Mouse (Mus musculus) stomach, postnatal 0 days (tissue): ENCODE measurements at regions not wholly inside any gene's neighbourhood (a gene's known extent, or its start where the extent isn't known, plus 50 kb on each side); places are given as distances from the start of the nearest gene placed in this dataset.

Experiments
- CTCF ChIP-seq: IDR thresholded peaks from 2 replicates; pipeline ENCODE4 v1.5.1; 2016; ENCODE audit warnings: antibody characterized with exemption, low read depth, mild to moderate bottlenecking, moderate library complexity
- EP300 ChIP-seq: optimal IDR thresholded peaks from 2 replicates; pipeline ENCODE3; 2016; ENCODE audit warnings: antibody characterized with exemption

DNA sequence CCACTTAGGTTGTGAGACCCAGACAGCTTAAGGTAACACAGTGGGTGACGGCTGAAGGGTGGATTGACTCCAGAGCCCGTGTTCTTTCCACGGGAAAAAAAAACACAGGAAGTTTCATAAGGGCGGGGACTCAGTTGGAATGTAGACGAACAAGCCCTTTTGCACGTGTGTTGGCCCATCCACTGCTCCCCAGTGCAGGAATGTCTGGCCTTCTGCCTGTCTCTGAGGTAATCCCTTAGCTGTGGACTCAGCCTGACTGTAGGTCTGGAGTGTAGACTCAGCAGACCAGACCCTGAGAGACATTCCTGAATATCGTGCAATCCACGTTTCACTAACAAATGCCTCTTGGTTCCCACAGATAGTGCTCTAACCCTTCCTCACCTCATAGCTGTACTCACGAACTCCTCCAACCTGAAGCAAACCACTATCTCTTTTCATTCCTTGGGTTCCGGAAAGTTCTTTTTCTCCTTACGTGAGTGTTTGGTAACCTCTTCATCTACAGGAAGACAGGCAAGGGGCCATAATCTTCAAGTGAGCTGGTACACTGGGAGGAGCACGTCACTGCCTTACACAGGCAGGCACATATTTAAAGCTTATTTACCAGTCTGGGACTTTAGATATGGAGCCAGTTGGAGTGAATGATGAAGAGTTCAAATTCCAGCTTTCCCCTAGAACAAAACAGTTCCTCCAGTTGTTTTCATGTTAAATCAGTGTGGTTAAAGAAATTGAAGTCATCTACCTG, 205.6 kb upstream of the Bcor start:
- TF ChIP-seq EP300: no peak
- TF ChIP-seq CTCF: no peak
